Mouse (Mus musculus): Measurements from ENCODE around the gene Zfp217. TPM values are rescaled to one million over a fixed set of nuclear protein-coding genes. Genes with fewer than 3 reads are reported as not detected.

Zfp217 gene
- polyA plus RNA-seq, 1 experiment, result 1.7 TPM

GRCm38 (mm10) chr2:170129923-170130779 lies 17.8 kb downstream of the Zfp217 start:
- Histone ChIP-seq H3K27ac (ENCODE audit: insufficient read depth, low read length) (no peak overlapping the region), H3K4me1 (ENCODE audit: control insufficient read depth, insufficient read depth, low read length) (no peaks in the 10 kb centered on the region), H3K4me3 (ENCODE audit: insufficient read depth, low read length) (peak overlapping the region; percentile 35)
- TF ChIP-seq CTCF (IDR thresholded peaks at IDR 0.05; ENCODE audit: extremely low read depth, insufficient read depth, low read length) (no peak), POLR2A (IDR thresholded peaks at IDR 0.05; ENCODE audit: extremely low read depth, insufficient read depth, low read length) (no peak)

- TF ChIP-seq CTCF (IDR thresholded peaks at IDR 0.05; ENCODE audit: extremely low read depth, insufficient read depth, low read length), result no peak
- no peak for TF ChIP-seq POLR2A (IDR thresholded peaks at IDR 0.05; ENCODE audit: extremely low read depth, insufficient read depth, low read length)
- no peaks in the 10 kb centered on the region for H3K4me1 ChIP-seq (ENCODE audit: control insufficient read depth, insufficient read depth, low read length)
- H3K4me3 ChIP-seq (ENCODE audit: insufficient read depth, low read length), result no peak overlapping the region; the same call in 1 of the 2 replicates
- H3K27ac ChIP-seq (ENCODE audit: insufficient read depth, low read length), result no peak overlapping the region
Observed at GRCm38 (mm10) chr2:170129248-170129922, 18.5 kb downstream of the Zfp217 start.

GRCm38 (mm10) chr2:170128461-170129247 lies 19.2 kb downstream of the Zfp217 start:
- Histone ChIP-seq H3K4me1 (ENCODE audit: control insufficient read depth, insufficient read depth, low read length) (no peaks in the 10 kb centered on the region), H3K27ac (ENCODE audit: insufficient read depth, low read length) (no peak overlapping the region)
- TF ChIP-seq CTCF (IDR thresholded peaks at IDR 0.05; ENCODE audit: extremely low read depth, insufficient read depth, low read length), result no peak
- no peak for TF ChIP-seq POLR2A (IDR thresholded peaks at IDR 0.05; ENCODE audit: extremely low read depth, insufficient read depth, low read length)

GRCm38 (mm10) chr2:170127523-170127922 lies 20.4 kb downstream of the Zfp217 start:
- H3K27ac ChIP-seq (ENCODE audit: insufficient read depth, low read length), result no peak overlapping the region
- no peak overlapping the region for H3K4me3 ChIP-seq (ENCODE audit: insufficient read depth, low read length)
- no peak for TF ChIP-seq CTCF (IDR thresholded peaks at IDR 0.05; ENCODE audit: extremely low read depth, insufficient read depth, low read length)
- no peak for TF ChIP-seq POLR2A (IDR thresholded peaks at IDR 0.05; ENCODE audit: extremely low read depth, insufficient read depth, low read length)
- H3K4me1 ChIP-seq (ENCODE audit: control insufficient read depth, insufficient read depth, low read length), result no peaks in the 10 kb centered on the region

More at GRCm38 (mm10) chr2:170128461-170129247, 19.2 kb downstream of the Zfp217 start:
- no peak overlapping the region for H3K4me3 ChIP-seq (ENCODE audit: insufficient read depth, low read length)

GRCm38 (mm10) chr2:170126266-170126665 lies 21.6 kb downstream of the Zfp217 start:
- H3K4me3 ChIP-seq (ENCODE audit: insufficient read depth, low read length), result no peak overlapping the region
- no peaks in the 10 kb centered on the region for H3K4me1 ChIP-seq (ENCODE audit: control insufficient read depth, insufficient read depth, low read length)
- no peak overlapping the region for H3K27ac ChIP-seq (ENCODE audit: insufficient read depth, low read length)
- TF ChIP-seq CTCF (IDR thresholded peaks at IDR 0.05; ENCODE audit: extremely low read depth, insufficient read depth, low read length) (no peak), POLR2A (IDR thresholded peaks at IDR 0.05; ENCODE audit: extremely low read depth, insufficient read depth, low read length) (no peak)

- no peak for TF ChIP-seq POLR2A (IDR thresholded peaks at IDR 0.05; ENCODE audit: extremely low read depth, insufficient read depth, low read length)
- no peak for TF ChIP-seq CTCF (IDR thresholded peaks at IDR 0.05; ENCODE audit: extremely low read depth, insufficient read depth, low read length)
- H3K4me1 ChIP-seq (ENCODE audit: control insufficient read depth, insufficient read depth, low read length), result no peaks in the 10 kb centered on the region
- H3K27ac ChIP-seq (ENCODE audit: insufficient read depth, low read length), result no peak overlapping the region
- H3K4me3 ChIP-seq (ENCODE audit: insufficient read depth, low read length), result no peak overlapping the region
Observed at GRCm38 (mm10) chr2:170122197-170122596, 25.7 kb downstream of the Zfp217 start.

- TF ChIP-seq CTCF (IDR thresholded peaks at IDR 0.05; ENCODE audit: extremely low read depth, insufficient read depth, low read length) (no peak), POLR2A (IDR thresholded peaks at IDR 0.05; ENCODE audit: extremely low read depth, insufficient read depth, low read length) (no peak)
- H3K4me3 ChIP-seq (ENCODE audit: insufficient read depth, low read length), result no peak overlapping the region
- H3K27ac ChIP-seq (ENCODE audit: insufficient read depth, low read length), result no peak overlapping the region
- no peaks in the 10 kb centered on the region for H3K4me1 ChIP-seq (ENCODE audit: control insufficient read depth, insufficient read depth, low read length)
Observed at GRCm38 (mm10) chr2:170120139-170121027, 27.5 kb downstream of the Zfp217 start.

GRCm38 (mm10) chr2:170116704-170117281 lies 31.1 kb downstream of the Zfp217 start:
- no peak for TF ChIP-seq POLR2A (IDR thresholded peaks at IDR 0.05; ENCODE audit: extremely low read depth, insufficient read depth, low read length)
- TF ChIP-seq CTCF (IDR thresholded peaks at IDR 0.05; ENCODE audit: extremely low read depth, insufficient read depth, low read length), result peak; percentile 77
- H3K4me3 ChIP-seq (ENCODE audit: insufficient read depth, low read length), result no peak overlapping the region
- H3K27ac ChIP-seq (ENCODE audit: insufficient read depth, low read length), result no peak overlapping the region

More at GRCm38 (mm10) chr2:170116704-170117281, 31.1 kb downstream of the Zfp217 start:
- H3K4me1 ChIP-seq (ENCODE audit: control insufficient read depth, insufficient read depth, low read length), result no peaks in the 10 kb centered on the region

Measured in cortical plate, adult 2 months (tissue).